Mouse (Mus musculus): ENCODE results near the gene Pogk.

GRCm38 (mm10) chr1:166381336-166381735 is 28.3 kb downstream of the Pogk start:
- no peak for TF ChIP-seq CTCF (IDR thresholded peaks at IDR 0.05; ENCODE audit: low read depth)
- TF ChIP-seq EP300 (IDR thresholded peaks at IDR 0.05; ENCODE audit: low read depth), result no peak
